ENCODE assay signal across 28 mouse cellular contexts in genomic region chr12:85707391-85707790, GRCm38 (mm10). TPM values are rescaled to one million over a fixed set of nuclear protein-coding genes. Genes with fewer than 3 reads are reported as not detected.
"Had no signal": no experiment of that assay in that cellular context is flagged by ENCODE, and none has a peak within 500 bp of the region (broad histone marks: within the 10 kb centered on the region; RNA-seq: fewer than 3 reads in every experiment).

No protein-coding gene starts in this region.

- H3K9ac ChIP-seq: embryonic facial prominence, embryonic 12.5 days; embryonic facial prominence, embryonic 13.5 days; embryonic facial prominence, embryonic 15.5 days; forebrain, embryonic 12.5 days; forebrain, embryonic 13.5 days; forebrain, embryonic 15.5 days; forebrain, postnatal 0 days had no signal

- H3K27me3 ChIP-seq: embryonic facial prominence, embryonic 12.5 days; forebrain, embryonic 15.5 days had no signal

- H3K36me3 ChIP-seq: embryonic facial prominence, embryonic 10.5 days; embryonic facial prominence, embryonic 12.5 days; embryonic facial prominence, embryonic 13.5 days; embryonic facial prominence, embryonic 15.5 days; forebrain, embryonic 10.5 days; forebrain, embryonic 12.5 days; forebrain, embryonic 15.5 days had no signal

- DNase-seq: cerebellum, adult 2 months; cerebellum, adult 8-10 months; cerebellum, adult 9-10 months; cerebellum, adult 9-11 months; cerebellum, postnatal 14 days; cerebellum, postnatal 25 days; cerebellum, postnatal 36 days; embryo, embryonic 11 days; forebrain, postnatal 0 days; gastrocnemius, adult 2 months; gastrocnemius, postnatal 10 days; gastrocnemius, postnatal 14 days; gastrocnemius, postnatal 25 days; gastrocnemius, postnatal 36 days; heart, adult 2 months had no signal

- H3K9me3 ChIP-seq: embryonic facial prominence, embryonic 10.5 days; embryonic facial prominence, embryonic 12.5 days; embryonic facial prominence, embryonic 13.5 days; embryonic facial prominence, embryonic 15.5 days; forebrain, embryonic 10.5 days; forebrain, embryonic 12.5 days; forebrain, embryonic 13.5 days; forebrain, embryonic 15.5 days had no signal

- H3K4me2 ChIP-seq: embryonic facial prominence, embryonic 12.5 days; embryonic facial prominence, embryonic 15.5 days; forebrain, embryonic 12.5 days; forebrain, embryonic 13.5 days; forebrain, embryonic 15.5 days had no signal

- H3K4me3 ChIP-seq: embryonic facial prominence, embryonic 10.5 days; embryonic facial prominence, embryonic 12.5 days; embryonic facial prominence, embryonic 13.5 days; embryonic facial prominence, embryonic 15.5 days; erythroblast, embryonic 14.5 days; forebrain, embryonic 10.5 days; forebrain, embryonic 12.5 days; forebrain, embryonic 13.5 days; forebrain, embryonic 15.5 days; gastrocnemius, adult 2 months; heart, adult 2 months had no signal

- H3K27ac ChIP-seq: embryonic facial prominence, embryonic 10.5 days; embryonic facial prominence, embryonic 12.5 days; embryonic facial prominence, embryonic 13.5 days; embryonic facial prominence, embryonic 15.5 days; forebrain, embryonic 10.5 days; forebrain, embryonic 12.5 days; forebrain, embryonic 13.5 days; forebrain, embryonic 15.5 days; gastrocnemius, adult 2 months; heart, adult 2 months had no signal

- ATAC-seq: forebrain, embryonic 13.5 days; forebrain, embryonic 14.5 days; forebrain, embryonic 15.5 days; forebrain, embryonic 16.5 days; forebrain, postnatal 0 days had no signal

RNA-seq across cellular contexts. Expression of gene Batf, which starts 20.9 kb away (rescaled TPM):
- total RNA-seq: forebrain, postnatal 0 days; gastrocnemius, adult 8-10 months; gastrocnemius, postnatal 36 days had no signal

RNA-seq across cellular contexts. Expression of gene Flvcr2, which starts 38.9 kb away (rescaled TPM):
- total RNA-seq: granulocyte monocyte progenitor cell, adult 5-6 weeks had no signal
- polyA plus RNA-seq: erythroblast, embryonic 14.5 days had no signal
